Mouse (Mus musculus) testis, adult 2 months (tissue): ENCODE data around the gene Ripor1.

Experiments
- CTCF ChIP-seq: fragments of 200-500 bp; IDR thresholded peaks from 2 replicates; pipeline ENCODE4 v1.5.1; 2012; ENCODE audit warnings: low read depth, mild to moderate bottlenecking, inconsistent platforms, low read length, moderate library complexity; ENCODE audit not compliant: control insufficient read depth, insufficient read depth, insufficient replicate concordance
- POLR2A ChIP-seq: fragments of 200-500 bp; IDR thresholded peaks from 2 replicates; pipeline ENCODE4 v1.6.1; 2012; ENCODE audit warnings: low read depth, mild to moderate bottlenecking, inconsistent platforms, low read length, moderate library complexity; ENCODE audit not compliant: control insufficient read depth

DNA sequence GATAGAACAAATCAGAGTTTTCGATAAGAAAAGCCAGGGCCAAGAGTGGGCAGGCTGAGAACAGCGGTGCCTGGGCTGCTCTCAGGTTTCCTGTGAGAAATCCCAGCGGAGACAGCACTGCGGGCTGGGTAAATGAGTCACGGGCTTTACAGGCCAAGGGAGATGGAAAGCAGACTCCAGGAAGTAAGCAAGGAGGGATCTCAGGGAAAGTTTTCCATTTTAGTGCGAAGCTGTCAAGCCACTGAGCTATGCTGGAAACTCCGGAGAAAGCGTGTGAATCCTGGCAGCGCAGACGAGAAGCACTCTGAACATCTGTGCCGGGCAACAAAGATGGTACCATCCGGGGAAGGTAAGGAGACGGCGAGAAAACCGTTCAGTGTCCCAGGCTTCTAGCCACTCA lies 11.2 kb upstream of the Ripor1 start:
- TF ChIP-seq CTCF (no peak), POLR2A (no peak)
